Mouse (Mus musculus): ENCODE measurements at regions not wholly inside any gene's neighbourhood (a gene's known extent, or its start where the extent isn't known, plus 50 kb on each side); places are given as distances from the start of the nearest gene placed in this dataset.

GRCm38 (mm10) chr14:106265290-106265689 is 159.3 kb downstream of the Trim52 start:
- TF ChIP-seq CTCF (IDR thresholded peaks at IDR 0.05; ENCODE audit: control insufficient read depth, insufficient read depth, insufficient read length): no peak
- TF ChIP-seq MYOG (IDR thresholded peaks at IDR 0.05; ENCODE audit: control insufficient read depth, extremely low read depth, insufficient read length): no peak
- TF ChIP-seq USF1 (IDR thresholded peaks at IDR 0.05; ENCODE audit: low read depth): no peak
- no peak for TF ChIP-seq MYOD1 (IDR thresholded peaks at IDR 0.05; ENCODE audit: control insufficient read depth, insufficient read length, low read depth)
- TF ChIP-seq CEBPB (IDR thresholded peaks at IDR 0.05; ENCODE audit: low read depth): no peak
